Mouse (Mus musculus): ENCODE measurements at regions not wholly inside any gene's neighbourhood (a gene's known extent, or its start where the extent isn't known, plus 50 kb on each side); places are given as distances from the start of the nearest gene placed in this dataset.
"Not testable (repeated sequence)": the region's sequence is repeated elsewhere in the genome, so short reads cannot be mapped to it uniquely, and the experiment has no call there.

DNA sequence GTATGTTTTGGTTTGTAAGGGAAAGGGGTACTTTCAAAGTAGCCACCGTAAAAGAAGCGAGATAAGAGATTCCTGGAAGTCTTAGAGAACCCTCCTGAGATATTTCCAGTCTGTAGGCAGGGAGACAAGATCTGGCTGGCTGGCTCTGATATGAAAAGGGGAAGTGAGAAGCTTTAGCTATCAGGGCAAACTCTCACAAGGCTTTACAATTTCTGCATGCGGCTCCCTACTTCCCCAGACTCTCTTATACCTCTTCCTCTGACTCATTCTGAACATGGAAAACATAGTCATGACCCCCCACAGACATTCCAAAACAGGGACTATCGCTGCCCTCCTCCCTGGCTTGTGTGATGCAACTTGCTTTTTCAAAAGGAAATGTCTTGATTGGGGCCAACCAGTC, 118.6 kb upstream of the Fam3c start:
- 19% methylated on average over 4 of the region's 4 CpGs for WGBS

DNA sequence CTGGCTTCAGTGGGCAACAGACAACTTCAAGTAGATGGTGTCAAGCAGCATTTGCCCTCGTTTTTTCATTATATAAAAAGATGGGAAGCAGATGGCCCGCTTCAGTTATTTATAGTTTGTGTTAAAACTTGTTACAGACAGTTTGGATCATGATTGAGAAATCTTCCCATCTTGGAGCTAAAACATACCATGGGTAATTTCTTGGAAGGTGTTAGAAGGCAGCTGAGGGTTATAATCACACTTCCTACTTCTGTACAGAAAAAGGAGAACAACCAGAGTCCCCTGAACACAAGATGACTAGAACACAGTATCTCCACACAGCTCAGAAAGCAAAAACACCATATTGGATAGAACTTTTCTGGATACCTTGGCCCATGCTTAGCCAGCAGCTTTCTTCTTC, 118.0 kb upstream of the Fam3c start:
- intact Hi-C loops (cut with DNase I) = no loop called here
- TF ChIP-seq CTCF (IDR thresholded peaks at IDR 0.05) = no peak
- no peak for TF ChIP-seq EP300 (IDR thresholded peaks at IDR 0.05; ENCODE audit: insufficient read depth, low read depth, low read length)
- no peak for TF ChIP-seq POLR2A (IDR thresholded peaks at IDR 0.05; ENCODE audit: insufficient read depth, low read depth, low read length)

More for the DNA sequence above, 118.6 kb upstream of the Fam3c start:
- TF ChIP-seq CTCF (IDR thresholded peaks at IDR 0.05) (no peak), EP300 (IDR thresholded peaks at IDR 0.05; ENCODE audit: insufficient read depth, low read depth, low read length) (no peak), POLR2A (IDR thresholded peaks at IDR 0.05; ENCODE audit: insufficient read depth, low read depth, low read length) (no peak)
- Histone ChIP-seq H3K4me1 (ENCODE audit: control insufficient read depth, insufficient read depth, low read length) (no peaks in the 10 kb centered on the region), H3K4me3 (no peak overlapping the region), H3K9ac (ENCODE audit: low read depth, low read length) (no peak overlapping the region), H3K79me2 (replicated peaks; ENCODE audit: control insufficient read depth, insufficient read depth, low read length) (no peaks in the 10 kb centered on the region), H3K36me3 (ENCODE audit: control insufficient read depth, insufficient read depth, low read length) (no peaks in the 10 kb centered on the region), H3K27ac (no peak overlapping the region), H3K27me3 (ENCODE audit: control insufficient read depth, insufficient read depth, low read length) (no peaks in the 10 kb centered on the region)
- intact Hi-C loops (cut with DNase I) = no loop called here
- no peak for DNase-seq

DNA sequence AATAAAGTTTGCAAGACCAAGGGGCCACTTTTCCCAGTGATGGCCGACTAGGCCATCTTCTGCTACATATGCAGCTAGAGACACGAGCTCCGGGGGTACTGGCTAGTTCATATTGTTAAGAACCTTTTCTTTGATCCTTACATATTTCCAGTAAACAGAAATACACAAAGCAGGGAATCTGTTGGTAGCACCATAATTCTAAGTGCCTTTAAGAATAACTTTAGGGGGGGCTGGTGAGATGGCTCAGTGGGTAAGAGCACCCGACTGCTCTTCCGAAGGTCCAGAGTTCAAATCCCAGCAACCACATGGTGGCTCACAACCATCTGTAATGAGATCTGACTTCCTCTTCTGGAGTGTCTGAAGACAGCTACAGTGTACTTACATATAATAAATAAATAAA, 116.4 kb upstream of the Fam3c start:
- DNase-seq; H3K9ac ChIP-seq (ENCODE audit: low read depth, low read length); H3K27me3 ChIP-seq (ENCODE audit: control insufficient read depth, insufficient read depth, low read length); H3K4me1 ChIP-seq (ENCODE audit: control insufficient read depth, insufficient read depth, low read length); H3K79me2 ChIP-seq (replicated peaks; ENCODE audit: control insufficient read depth, insufficient read depth, low read length); intact Hi-C loops (cut with DNase I); H3K4me3 ChIP-seq; H3K36me3 ChIP-seq (ENCODE audit: control insufficient read depth, insufficient read depth, low read length); H3K27ac ChIP-seq: not testable (repeated sequence)
- WGBS = 83% methylated on average over 5 of the region's 5 CpGs

More for the DNA sequence above, 118.0 kb upstream of the Fam3c start:
- WGBS = 54% methylated on average over 2 of the region's 2 CpGs
- no peaks in the 10 kb centered on the region for H3K27me3 ChIP-seq (ENCODE audit: control insufficient read depth, insufficient read depth, low read length)
- H3K9ac ChIP-seq (ENCODE audit: low read depth, low read length) = no peak overlapping the region
- H3K79me2 ChIP-seq (replicated peaks; ENCODE audit: control insufficient read depth, insufficient read depth, low read length) = no peaks in the 10 kb centered on the region
- no peaks in the 10 kb centered on the region for H3K36me3 ChIP-seq (ENCODE audit: control insufficient read depth, insufficient read depth, low read length)
- no peak overlapping the region for H3K27ac ChIP-seq
- DNase-seq = no peak
- no peak overlapping the region for H3K4me3 ChIP-seq
- H3K4me1 ChIP-seq (ENCODE audit: control insufficient read depth, insufficient read depth, low read length) = no peaks in the 10 kb centered on the region

DNA sequence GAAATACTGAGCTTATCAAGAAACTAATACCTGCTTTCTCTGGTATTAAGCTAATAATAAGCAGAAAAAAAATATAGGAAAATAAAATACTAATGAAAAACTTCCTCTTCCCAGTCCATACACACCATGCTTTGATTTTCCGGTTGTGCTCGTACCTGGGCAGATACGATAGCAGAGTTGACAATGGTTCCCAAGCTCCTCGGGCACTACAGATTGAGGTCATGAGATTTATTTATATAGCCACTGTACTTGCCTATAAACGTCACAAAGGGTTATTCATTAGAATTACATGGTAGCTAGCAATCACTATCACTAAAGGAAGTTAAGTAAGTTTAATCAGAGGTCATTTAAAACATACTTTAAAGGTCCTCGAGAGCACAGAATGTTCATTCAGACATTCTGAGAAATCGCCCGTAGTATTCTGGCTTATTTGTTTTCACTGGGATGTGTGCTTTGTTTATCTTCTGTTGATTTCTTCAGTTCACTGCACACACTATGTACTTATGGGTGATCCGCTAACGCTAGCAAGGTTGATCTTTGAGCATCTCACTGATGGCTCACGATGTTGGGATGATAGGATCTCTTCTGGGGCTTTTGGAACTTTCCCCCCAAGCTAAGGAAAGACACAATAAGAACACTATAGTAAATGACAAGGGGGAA, 111.4 kb upstream of the Fam3c start:
- intact Hi-C loops (cut with DNase I) = no loop called here
- no peaks in the 10 kb centered on the region for H3K79me2 ChIP-seq (replicated peaks; ENCODE audit: control insufficient read depth, insufficient read depth, low read length)
- H3K4me1 ChIP-seq (ENCODE audit: control insufficient read depth, insufficient read depth, low read length) = no peaks in the 10 kb centered on the region
- WGBS = 66% methylated on average over 11 of the region's 11 CpGs
- H3K27ac ChIP-seq = no peak overlapping the region
- TF ChIP-seq EP300 (IDR thresholded peaks at IDR 0.05; ENCODE audit: insufficient read depth, low read depth, low read length) (no peak), CTCF (IDR thresholded peaks at IDR 0.05) (no peak), POLR2A (IDR thresholded peaks at IDR 0.05; ENCODE audit: insufficient read depth, low read depth, low read length) (no peak)
- no peak overlapping the region for H3K4me3 ChIP-seq
- no peaks in the 10 kb centered on the region for H3K27me3 ChIP-seq (ENCODE audit: control insufficient read depth, insufficient read depth, low read length)
- H3K9ac ChIP-seq (ENCODE audit: low read depth, low read length) = no peak overlapping the region
- no peaks in the 10 kb centered on the region for H3K36me3 ChIP-seq (ENCODE audit: control insufficient read depth, insufficient read depth, low read length)
- DNase-seq = no peak

DNA sequence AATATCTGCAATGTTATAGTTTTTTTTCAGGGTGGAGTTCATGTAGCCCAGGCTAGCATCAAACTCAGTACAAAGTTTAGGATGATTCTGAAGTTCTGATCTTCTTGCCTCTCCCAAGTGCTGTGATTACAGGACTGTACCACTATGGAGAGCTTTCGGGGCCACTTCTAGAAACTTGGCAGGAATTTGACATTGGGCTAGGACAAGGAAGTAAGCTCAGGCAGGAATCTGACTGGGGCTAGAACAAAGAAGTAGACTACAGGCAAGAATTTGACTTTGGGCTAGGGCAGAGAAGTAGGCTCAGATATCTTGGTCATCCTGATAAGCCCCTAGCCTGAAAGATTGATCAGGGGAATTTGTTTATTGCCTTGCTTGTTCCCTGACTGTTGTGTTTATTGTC, 109.9 kb upstream of the Fam3c start:
- Histone ChIP-seq H3K27ac (no peak overlapping the region), H3K4me3 (no peak overlapping the region), H3K4me1 (ENCODE audit: control insufficient read depth, insufficient read depth, low read length) (no peaks in the 10 kb centered on the region), H3K9ac (ENCODE audit: low read depth, low read length) (no peak overlapping the region), H3K79me2 (replicated peaks; ENCODE audit: control insufficient read depth, insufficient read depth, low read length) (no peaks in the 10 kb centered on the region), H3K27me3 (ENCODE audit: control insufficient read depth, insufficient read depth, low read length) (no peaks in the 10 kb centered on the region), H3K36me3 (ENCODE audit: control insufficient read depth, insufficient read depth, low read length) (no peaks in the 10 kb centered on the region)
- TF ChIP-seq POLR2A (IDR thresholded peaks at IDR 0.05; ENCODE audit: insufficient read depth, low read depth, low read length) = no peak
- no peak for TF ChIP-seq CTCF (IDR thresholded peaks at IDR 0.05)
- TF ChIP-seq EP300 (IDR thresholded peaks at IDR 0.05; ENCODE audit: insufficient read depth, low read depth, low read length) = no peak
- intact Hi-C loops (cut with DNase I) = no loop called here
- DNase-seq = no peak
- WGBS = 76% methylated on average over 1 of the region's 1 CpGs

DNA sequence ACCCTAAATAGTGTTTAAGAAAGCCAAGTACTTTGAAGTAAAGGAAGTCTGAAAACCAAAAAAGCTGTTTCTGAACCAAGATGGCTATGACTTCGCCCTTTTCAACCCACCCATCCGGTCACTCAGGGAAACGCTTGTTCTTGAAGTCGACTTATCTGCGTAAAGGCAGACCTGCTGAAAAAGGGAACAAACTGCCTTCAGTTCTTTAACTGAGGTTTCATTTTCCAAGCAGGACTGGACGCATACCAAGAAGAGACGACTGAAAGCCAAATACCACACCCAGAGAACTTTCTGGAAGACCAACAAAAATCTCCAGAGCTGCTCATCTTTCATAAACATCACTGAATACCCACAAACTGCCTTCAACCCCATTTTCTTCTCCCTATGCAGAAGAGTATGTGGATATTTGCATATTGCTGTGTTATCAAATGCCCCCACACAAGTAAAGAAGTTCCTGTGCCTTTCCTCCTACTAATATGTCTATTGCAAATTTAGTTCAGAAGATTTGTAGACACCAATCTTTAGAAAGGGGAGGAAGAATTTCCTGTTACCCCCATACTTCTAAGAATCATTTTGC, 103.5 kb upstream of the Fam3c start:
- WGBS = 57% methylated on average over 7 of the region's 7 CpGs
- no peaks in the 10 kb centered on the region for H3K4me1 ChIP-seq (ENCODE audit: control insufficient read depth, insufficient read depth, low read length)
- H3K27ac ChIP-seq = no peak overlapping the region
- H3K9ac ChIP-seq (ENCODE audit: low read depth, low read length) = no peak overlapping the region
- H3K36me3 ChIP-seq (ENCODE audit: control insufficient read depth, insufficient read depth, low read length) = no peaks in the 10 kb centered on the region
- peak in 1 of 2 experiments; percentile 11 for DNase-seq
- no peaks in the 10 kb centered on the region for H3K27me3 ChIP-seq (ENCODE audit: control insufficient read depth, insufficient read depth, low read length)
- no peak overlapping the region for H3K4me3 ChIP-seq
- no peak for TF ChIP-seq POLR2A (IDR thresholded peaks at IDR 0.05; ENCODE audit: insufficient read depth, low read depth, low read length)
- no peak for TF ChIP-seq CTCF (IDR thresholded peaks at IDR 0.05)
- TF ChIP-seq EP300 (IDR thresholded peaks at IDR 0.05; ENCODE audit: insufficient read depth, low read depth, low read length) = no peak
- intact Hi-C loops (cut with DNase I) = no loop called here
- H3K79me2 ChIP-seq (replicated peaks; ENCODE audit: control insufficient read depth, insufficient read depth, low read length) = no peaks in the 10 kb centered on the region

Data from heart, adult 2 months (tissue).